Mouse (Mus musculus): ENCODE data around the gene Slmap. TPM values are rescaled to one million over a fixed set of nuclear protein-coding genes. Genes with fewer than 3 reads are reported as not detected.
"Not testable (repeated sequence)": the region's sequence is repeated elsewhere in the genome, so short reads cannot be mapped to it uniquely, and the experiment has no call there.

Gene Slmap
- polyA plus RNA-seq, 1 experiment from 2014 or later = 63.5 TPM

- Histone ChIP-seq H3K9me3 (ENCODE audit: control insufficient read depth) (no peaks in the 10 kb centered on the region), H3K4me1 (replicated peaks; ENCODE audit: control insufficient read depth, insufficient read depth, low read length) (no peaks in the 10 kb centered on the region), H3K4me3 (ENCODE audit: low read depth, low read length) (no peak overlapping the region), H3K4me2 (replicated peaks; ENCODE audit: low read depth) (no peak overlapping the region), H3K27ac (ENCODE audit: low read depth, low read length) (no peak overlapping the region), H3K9ac (ENCODE audit: low read depth, low read length) (no peak overlapping the region), H3K36me3 (ENCODE audit: control insufficient read depth, insufficient read depth) (peaks cover 9% of the 10 kb centered on the region; the same call in 1 of the 2 replicates), H3K27me3 (replicated peaks; ENCODE audit: control insufficient read depth, insufficient read depth, low read length) (no peaks in the 10 kb centered on the region)
- no peak for ATAC-seq
- TF ChIP-seq CTCF (IDR thresholded peaks at IDR 0.05; ENCODE audit: low read depth) = no peak
- WGBS = 93% methylated on average over 7 of the region's 7 CpGs
Measured at GRCm38 (mm10) chr14:26406746-26407145, 128.0 kb downstream of the Slmap start.

GRCm38 (mm10) chr14:26398508-26399160 lies 136.1 kb downstream of the Slmap start:
- Histone ChIP-seq H3K27ac (ENCODE audit: low read depth, low read length) (no peak overlapping the region), H3K4me3 (ENCODE audit: low read depth, low read length) (no peak overlapping the region), H3K9me3 (ENCODE audit: control insufficient read depth) (peaks cover 2% of the 10 kb centered on the region; the same call in 1 of the 2 replicates), H3K27me3 (replicated peaks; ENCODE audit: control insufficient read depth, insufficient read depth, low read length) (no peaks in the 10 kb centered on the region), H3K4me2 (replicated peaks; ENCODE audit: low read depth) (no peak overlapping the region), H3K36me3 (ENCODE audit: control insufficient read depth, insufficient read depth) (no peaks in the 10 kb centered on the region; the same call in 1 of the 2 replicates), H3K9ac (ENCODE audit: low read depth, low read length) (no peak overlapping the region), H3K4me1 (replicated peaks; ENCODE audit: control insufficient read depth, insufficient read depth, low read length) (no peaks in the 10 kb centered on the region)
- peak; percentile 42 for TF ChIP-seq CTCF (IDR thresholded peaks at IDR 0.05; ENCODE audit: low read depth)
- 92% methylated on average over 7 of the region's 7 CpGs for WGBS
- no peak for ATAC-seq

- no peak overlapping the region for H3K4me2 ChIP-seq (replicated peaks; ENCODE audit: low read depth)
- H3K36me3 ChIP-seq (ENCODE audit: control insufficient read depth, insufficient read depth) = no peaks in the 10 kb centered on the region; the same call in 1 of the 2 replicates
- no peak for ATAC-seq
- H3K9me3 ChIP-seq (ENCODE audit: control insufficient read depth) = peaks cover 2% of the 10 kb centered on the region; the same call in 1 of the 2 replicates
- no peaks in the 10 kb centered on the region for H3K27me3 ChIP-seq (replicated peaks; ENCODE audit: control insufficient read depth, insufficient read depth, low read length)
- no peak overlapping the region for H3K27ac ChIP-seq (ENCODE audit: low read depth, low read length)
- no peaks in the 10 kb centered on the region for H3K4me1 ChIP-seq (replicated peaks; ENCODE audit: control insufficient read depth, insufficient read depth, low read length)
- H3K4me3 ChIP-seq (ENCODE audit: low read depth, low read length) = no peak overlapping the region
- 93% methylated on average over 13 of the region's 13 CpGs for WGBS
- no peak overlapping the region for H3K9ac ChIP-seq (ENCODE audit: low read depth, low read length)
- TF ChIP-seq CTCF (IDR thresholded peaks at IDR 0.05; ENCODE audit: low read depth) = no peak
Measured at GRCm38 (mm10) chr14:26391866-26392265, 142.9 kb downstream of the Slmap start.

GRCm38 (mm10) chr14:26388961-26389360 lies 145.8 kb downstream of the Slmap start:
- not testable (repeated sequence) for H3K27ac ChIP-seq (ENCODE audit: low read depth, low read length); ATAC-seq; H3K27me3 ChIP-seq (replicated peaks; ENCODE audit: control insufficient read depth, insufficient read depth, low read length); H3K36me3 ChIP-seq (ENCODE audit: control insufficient read depth, insufficient read depth); H3K4me1 ChIP-seq (replicated peaks; ENCODE audit: control insufficient read depth, insufficient read depth, low read length); H3K9ac ChIP-seq (ENCODE audit: low read depth, low read length); H3K4me2 ChIP-seq (replicated peaks; ENCODE audit: low read depth); H3K4me3 ChIP-seq (ENCODE audit: low read depth, low read length); H3K9me3 ChIP-seq (ENCODE audit: control insufficient read depth)
- WGBS = 96% methylated on average over 2 of the region's 2 CpGs

- not testable (repeated sequence) for H3K4me3 ChIP-seq (ENCODE audit: low read depth, low read length); H3K27me3 ChIP-seq (replicated peaks; ENCODE audit: control insufficient read depth, insufficient read depth, low read length); H3K27ac ChIP-seq (ENCODE audit: low read depth, low read length); H3K9ac ChIP-seq (ENCODE audit: low read depth, low read length); H3K36me3 ChIP-seq (ENCODE audit: control insufficient read depth, insufficient read depth); H3K9me3 ChIP-seq (ENCODE audit: control insufficient read depth); H3K4me2 ChIP-seq (replicated peaks; ENCODE audit: low read depth); H3K4me1 ChIP-seq (replicated peaks; ENCODE audit: control insufficient read depth, insufficient read depth, low read length)
- WGBS = 30% methylated on average over 3 of the region's 5 CpGs
- ATAC-seq = peak; percentile 31; the same call in 1 of the 2 replicates
Measured at GRCm38 (mm10) chr14:26386999-26387398, 147.7 kb downstream of the Slmap start.

GRCm38 (mm10) chr14:26385659-26386058 lies 149.1 kb downstream of the Slmap start:
- H3K36me3 ChIP-seq (ENCODE audit: control insufficient read depth, insufficient read depth); H3K4me1 ChIP-seq (replicated peaks; ENCODE audit: control insufficient read depth, insufficient read depth, low read length); H3K4me3 ChIP-seq (ENCODE audit: low read depth, low read length); H3K9ac ChIP-seq (ENCODE audit: low read depth, low read length); ATAC-seq; H3K27me3 ChIP-seq (replicated peaks; ENCODE audit: control insufficient read depth, insufficient read depth, low read length); H3K27ac ChIP-seq (ENCODE audit: low read depth, low read length); H3K4me2 ChIP-seq (replicated peaks; ENCODE audit: low read depth); H3K9me3 ChIP-seq (ENCODE audit: control insufficient read depth): not testable (repeated sequence)
- 37% methylated on average over 2 of the region's 2 CpGs for WGBS

- Histone ChIP-seq H3K27ac (ENCODE audit: low read depth, low read length) (no peak overlapping the region), H3K36me3 (ENCODE audit: control insufficient read depth, insufficient read depth) (no peaks in the 10 kb centered on the region), H3K4me1 (replicated peaks; ENCODE audit: control insufficient read depth, insufficient read depth, low read length) (no peaks in the 10 kb centered on the region), H3K9ac (ENCODE audit: low read depth, low read length) (no peak overlapping the region), H3K27me3 (replicated peaks; ENCODE audit: control insufficient read depth, insufficient read depth, low read length) (no peaks in the 10 kb centered on the region), H3K4me2 (replicated peaks; ENCODE audit: low read depth) (no peak overlapping the region), H3K9me3 (ENCODE audit: control insufficient read depth) (no peaks in the 10 kb centered on the region), H3K4me3 (ENCODE audit: low read depth, low read length) (no peak overlapping the region)
- TF ChIP-seq CTCF (IDR thresholded peaks at IDR 0.05; ENCODE audit: low read depth) = no peak
- WGBS = 40% methylated on average over 3 of the region's 3 CpGs
- ATAC-seq = no peak
Measured at GRCm38 (mm10) chr14:26379071-26379470, 155.7 kb downstream of the Slmap start.

All from intestine, postnatal 0 days (tissue).